Comparison of ENCODE assay signal across 8 mouse cellular contexts in the genomic region with DNA sequence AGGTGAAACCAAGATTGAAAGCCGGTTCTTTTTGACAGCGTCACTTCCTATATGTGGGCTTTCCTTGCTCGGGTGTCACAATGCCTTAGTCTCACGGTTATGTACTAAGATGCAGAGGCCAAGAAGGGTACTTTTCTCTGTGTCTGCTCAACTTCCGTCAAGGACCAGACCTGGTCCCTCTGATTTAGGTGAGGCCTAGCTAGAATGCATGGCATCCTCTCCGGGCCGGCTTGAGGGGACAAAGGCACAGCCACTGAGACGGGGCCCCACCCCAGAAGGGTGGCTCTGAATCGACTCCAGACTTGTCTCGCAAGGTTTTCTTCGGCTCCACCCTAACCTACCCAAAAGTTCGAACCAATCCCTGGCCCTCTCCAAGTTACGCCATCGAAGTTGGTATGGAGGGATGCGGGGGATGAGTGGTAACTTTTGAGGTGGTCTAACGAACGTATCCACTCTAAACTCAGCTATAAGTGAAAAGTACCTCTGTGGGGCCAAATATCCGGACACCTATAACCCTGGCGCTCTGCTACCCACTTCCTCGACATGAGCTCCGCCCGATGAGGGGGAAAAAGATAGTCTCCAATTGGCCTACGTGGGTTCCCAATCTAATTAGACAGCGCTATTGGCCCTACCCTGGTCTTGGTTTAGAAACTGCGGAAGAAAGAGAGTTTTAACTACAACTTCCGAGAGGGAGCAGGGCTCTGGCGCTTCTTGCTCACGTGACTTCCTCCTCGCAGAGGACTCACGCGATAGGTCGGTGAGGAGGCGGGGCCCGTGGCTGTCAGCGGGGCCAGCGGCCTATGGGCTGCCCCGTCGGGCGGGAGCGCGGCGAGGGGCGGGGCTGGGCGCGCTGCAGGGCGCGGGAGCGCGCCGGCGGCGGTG. TPM values are rescaled to one million over a fixed set of nuclear protein-coding genes. Genes with fewer than 3 reads are reported as not detected.
DNase-seq lines count a peak whose midpoint lies in the region; ATAC-seq lines count a peak whose summit lies in the region.

TSS of gene Nfatc3 (plus strand) at position 110 of the 882 bp plus-strand sequence.

- peak; percentile 96 for DNase-seq in adipocyte (ENCODE audit: low spot score)
- DNase-seq in embryo, embryonic 10 days (ENCODE audit: low spot score), result peak; percentile 98
- DNase-seq in gastrocnemius, postnatal 10 days, result peak; percentile 95
- DNase-seq in induced T-regulatory cell, adult 2 months (ENCODE audit: low read depth), result peak; percentile 97
- DNase-seq in left cerebral cortex, adult 9 months (ENCODE audit: low spot score in 2 of 2), result peak; percentile 92 to 95
- peak; percentile 95 for DNase-seq in right cerebral cortex, postnatal 14 days
- peak; percentile 88 to 95 for DNase-seq in urinary bladder, postnatal 36 days (ENCODE audit: low spot score in 2 of 2)

- peak; percentile 81 for ATAC-seq in megakaryocyte progenitor cell, adult 5-6 weeks (replicated peaks; ENCODE audit: poor library complexity)

RNA-seq across cellular contexts. Expression of gene Nfatc3, which starts in this region (rescaled TPM):
- total RNA-seq in gastrocnemius, postnatal 10 days (2021), result 10 to 100 TPM; 25.3 to 30.7 TPM
- total RNA-seq in megakaryocyte progenitor cell, adult 5-6 weeks (2015), result 112 and 126 TPM in 2 replicates
- total RNA-seq in megakaryocyte progenitor cell, adult 5-6 weeks (2017), result 25.2 and 32.7 TPM in 2 replicates

Comparison
In these comparisons a context has a peak if more than half of its experiments do, and no peak if none do; other contexts are left out.
1. Peak in every context shown above with its lines: DNase-seq and ATAC-seq.